Mouse (Mus musculus) kidney, postnatal 0 days (tissue): ENCODE data around the gene Tnip1. TPM values are rescaled to one million over a fixed set of nuclear protein-coding genes. Genes with fewer than 3 reads are reported as not detected.
A peak's percentile ranks its signal among the peaks of the same experiment; 100 is the strongest.

Experiments used
- ATAC-seq: fragments of 200-750 bp; cut with Nextera tagmentation; replicated peaks from 2 replicates; pipeline ENCODE4 v1.8.0; 2017; ENCODE audit warnings: low read depth, moderate number of reproducible peaks, moderate TSS enrichment, moderate library complexity; ENCODE audit not compliant: low FRiP score
- DNase-seq: peaks from one replicate; pipeline ENCODE4 v3.0.0-alpha.2; 2016; ENCODE audit warnings: low spot score
- H3K27ac ChIP-seq: fragments of 300-500 bp; sonication (generic); 2 replicates; pipeline ENCODE4 v1.5.1; 2014; ENCODE audit warnings: mild to moderate bottlenecking
- H3K27me3 ChIP-seq: fragments of 300-500 bp; sonication (generic); 2 replicates; pipeline ENCODE4 v1.6.1; 2014; ENCODE audit warnings: low read length, mixed read lengths; ENCODE audit not compliant: insufficient read depth
- H3K36me3 ChIP-seq: fragments of 300-500 bp; sonication (generic); 2 replicates; pipeline ENCODE4 v1.6.1; 2014; ENCODE audit warnings: low read length, mixed read lengths; ENCODE audit not compliant: insufficient read depth
- H3K4me1 ChIP-seq: fragments of 300-500 bp; sonication (generic); replicated peaks from 2 replicates; pipeline ENCODE4 v1.6.1; 2014; ENCODE audit warnings: antibody characterized with exemption, low read length, mixed read lengths; ENCODE audit not compliant: insufficient read depth
- H3K4me2 ChIP-seq: fragments of 300-500 bp; sonication (generic); 2 replicates; pipeline ENCODE4 v1.6.1; 2014; ENCODE audit warnings: mild to moderate bottlenecking, low read length, moderate library complexity, mixed read lengths
- H3K4me3 ChIP-seq: fragments of 300-500 bp; sonication (generic); replicated peaks from 2 replicates; pipeline ENCODE4 v1.5.1; 2014; ENCODE audit warnings: low read depth, low read length
- H3K9ac ChIP-seq: fragments of 300-500 bp; sonication (generic); 2 replicates; pipeline ENCODE4 v1.6.1; 2014; ENCODE audit warnings: low read depth, low read length
- H3K9me3 ChIP-seq: fragments of 300-500 bp; sonication (generic); replicated peaks from 2 replicates; pipeline ENCODE4 v1.6.1; 2016; ENCODE audit warnings: low read length, inconsistent platforms, mixed read lengths
- CTCF ChIP-seq: IDR thresholded peaks from 2 replicates; pipeline ENCODE4 v1.5.1; 2016; ENCODE audit warnings: antibody characterized with exemption, low read depth, mild to moderate bottlenecking, moderate library complexity
- WGBS: fragments of 180-500 bp; shearing (Covaris S2); extraction: QIAGEN DNeasy Blood & Tissue Kit; methylation state at CpG from one replicate; pipeline ENCODE4 v1.1.7; 2014; 5-methylcytosine and 5-hydroxymethylcytosine counted together
- polyA plus RNA-seq: library from polyadenylated mRNA; unstranded; fragments of >200 nt; fragmentation: Nextera tagmentation; extraction: Ambion mirVana; gene quantifications from 2 replicates; pipeline ENCODE4 v1.2.1, GENCODE M21; 2015

Gene Tnip1
- polyA plus RNA-seq, 1 experiment from 2014 or later: 17.5 TPM

DNA sequence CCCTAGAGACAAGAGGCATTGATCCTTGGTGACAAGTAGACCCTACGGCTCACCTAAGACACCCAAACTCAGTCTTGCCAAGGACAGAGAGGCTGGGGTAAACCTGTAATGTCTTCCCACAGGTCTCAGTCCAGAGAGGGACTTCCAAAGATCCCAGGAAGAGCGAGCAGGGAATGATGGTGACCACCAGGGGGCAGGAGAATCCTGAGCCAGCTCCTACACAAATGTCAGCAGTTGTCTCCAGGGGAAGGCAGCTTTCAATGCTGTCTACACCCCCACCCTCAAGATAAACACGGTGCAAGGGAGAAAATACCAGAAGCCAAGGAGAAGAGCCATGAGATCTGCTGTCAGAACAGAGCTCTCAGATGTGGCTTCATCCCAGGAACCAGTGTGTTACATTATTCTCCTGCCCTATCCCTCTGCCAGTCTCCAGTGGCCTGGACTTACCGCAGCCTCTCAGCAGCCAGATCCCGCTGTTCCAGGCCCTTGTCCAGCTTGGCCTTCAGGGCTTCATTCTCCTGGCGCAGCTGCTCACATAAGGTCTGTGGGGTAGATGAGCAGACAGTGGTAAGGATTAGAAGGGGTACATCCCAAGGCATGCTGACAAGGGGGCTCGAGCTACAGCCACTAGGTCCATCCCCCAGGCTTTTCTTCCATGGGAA, 32.3 kb downstream of the Tnip1 start:
- TF ChIP-seq CTCF: peak; percentile 88
- Histone ChIP-seq H3K9me3 (no peaks in the 10 kb centered on the region), H3K4me1 (no peaks in the 10 kb centered on the region), H3K4me3 (no peak overlapping the region), H3K9ac (no peak overlapping the region), H3K27me3 (no peaks in the 10 kb centered on the region), H3K27ac (no peak overlapping the region), H3K36me3 (peaks cover 44% of the 10 kb centered on the region), H3K4me2 (no peak overlapping the region)
- peak; percentile 74 for DNase-seq
- no peak for ATAC-seq
- 70% methylated on average over 7 of the region's 7 CpGs for WGBS

DNA sequence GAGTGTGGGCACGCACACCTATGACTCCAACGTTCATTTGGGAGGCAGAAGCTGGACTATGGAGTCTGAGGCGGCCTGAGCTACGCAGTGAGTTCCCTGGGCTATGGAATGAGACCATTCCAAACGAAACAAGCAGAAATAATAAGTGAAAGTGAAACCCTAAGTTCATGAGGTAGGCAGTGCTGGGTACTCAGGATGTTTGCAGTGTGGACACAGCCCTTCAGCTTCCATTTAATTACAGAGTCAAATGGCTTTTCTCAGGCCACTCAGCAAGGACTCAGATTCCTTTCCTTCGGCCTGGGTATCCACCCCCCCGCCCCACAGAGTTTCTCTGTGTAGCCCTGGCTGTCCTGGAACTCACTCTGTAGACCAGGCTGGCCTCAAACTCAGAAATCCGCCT, 33.0 kb downstream of the Tnip1 start:
- Histone ChIP-seq H3K9me3 (no peaks in the 10 kb centered on the region), H3K4me2 (no peak overlapping the region), H3K9ac (no peak overlapping the region), H3K4me3 (no peak overlapping the region), H3K4me1 (no peaks in the 10 kb centered on the region), H3K27me3 (no peaks in the 10 kb centered on the region), H3K36me3 (peaks cover 47% of the 10 kb centered on the region), H3K27ac (no peak overlapping the region)
- no peak for DNase-seq
- no peak for TF ChIP-seq CTCF
- WGBS: 89% methylated on average over 8 of the region's 8 CpGs
- no peak for ATAC-seq

DNA sequence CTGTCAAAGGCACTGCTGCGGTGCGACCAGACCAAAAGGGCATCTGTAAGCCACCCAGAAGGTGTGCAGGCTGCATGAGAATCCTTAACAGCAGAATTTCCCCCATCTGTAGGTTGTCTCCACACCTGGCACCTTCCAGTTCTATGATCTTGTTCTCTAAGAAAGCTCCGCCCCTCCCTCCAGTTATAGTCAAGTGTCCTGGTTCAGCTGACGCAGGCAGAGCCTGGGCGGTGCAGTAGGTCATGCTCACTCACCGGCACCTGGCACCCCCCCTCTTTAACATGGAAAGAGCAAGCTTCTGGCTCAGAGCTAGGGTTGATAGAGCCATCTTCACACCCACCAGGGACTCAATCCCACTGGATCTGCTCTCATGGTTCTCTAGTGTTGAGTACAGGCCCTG, 33.4 kb downstream of the Tnip1 start:
- Histone ChIP-seq H3K4me3 (no peak overlapping the region), H3K4me2 (no peak overlapping the region), H3K9me3 (no peaks in the 10 kb centered on the region), H3K27ac (no peak overlapping the region), H3K4me1 (no peaks in the 10 kb centered on the region), H3K27me3 (no peaks in the 10 kb centered on the region), H3K9ac (no peak overlapping the region), H3K36me3 (peaks cover 47% of the 10 kb centered on the region)
- WGBS: 91% methylated on average over 6 of the region's 6 CpGs
- no peak for DNase-seq
- TF ChIP-seq CTCF: no peak
- no peak for ATAC-seq

DNA sequence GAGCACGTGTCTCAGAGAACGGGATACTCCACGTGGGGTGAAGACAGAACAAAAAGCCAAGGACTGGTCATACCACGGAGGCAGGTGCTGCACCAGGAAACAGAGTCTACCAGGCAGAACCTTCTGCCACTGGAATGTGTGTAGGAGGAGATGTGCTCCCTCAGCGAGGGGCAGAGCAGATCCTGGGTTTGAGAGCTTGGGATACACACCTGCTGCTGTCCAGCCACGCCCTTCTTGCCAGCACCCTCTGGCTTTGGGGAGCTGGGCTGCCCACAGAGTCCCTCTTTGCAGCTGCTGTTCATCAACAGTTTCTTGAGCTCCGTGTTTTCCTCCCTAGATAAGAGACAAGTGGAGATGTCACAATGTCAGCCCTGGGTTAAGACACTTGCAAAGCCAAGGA, 33.8 kb downstream of the Tnip1 start:
- Histone ChIP-seq H3K27ac (no peak overlapping the region), H3K9me3 (no peaks in the 10 kb centered on the region), H3K4me3 (no peak overlapping the region), H3K4me2 (no peak overlapping the region), H3K9ac (no peak overlapping the region), H3K36me3 (peaks cover 47% of the 10 kb centered on the region; the same call in 1 of the 2 replicates), H3K27me3 (no peaks in the 10 kb centered on the region), H3K4me1 (no peaks in the 10 kb centered on the region)
- no peak for DNase-seq
- no peak for ATAC-seq
- 64% methylated on average over 7 of the region's 7 CpGs for WGBS
- TF ChIP-seq CTCF: no peak

DNA sequence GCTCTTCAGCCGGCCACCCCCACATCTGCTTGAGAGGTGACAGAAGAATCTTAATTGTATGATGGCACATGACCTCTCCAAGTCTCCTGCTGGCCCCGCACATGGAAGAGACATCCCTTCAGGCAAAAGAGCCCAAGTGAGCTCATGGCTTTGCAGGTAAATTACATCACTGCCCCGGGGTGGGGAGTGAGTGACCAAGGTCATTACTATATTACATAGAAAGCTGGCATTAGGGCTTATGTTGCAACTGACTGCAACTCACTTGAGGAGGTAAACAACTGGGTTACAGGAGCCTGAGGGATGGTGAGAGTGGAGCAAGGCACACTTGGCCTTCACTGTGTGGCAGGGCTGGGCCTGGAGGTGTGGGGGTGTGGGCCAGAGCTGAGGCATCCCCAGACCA, 34.5 kb downstream of the Tnip1 start:
- Histone ChIP-seq H3K4me3 (no peak overlapping the region), H3K4me1 (no peaks in the 10 kb centered on the region), H3K9me3 (no peaks in the 10 kb centered on the region), H3K27ac (no peak overlapping the region), H3K4me2 (no peak overlapping the region), H3K9ac (no peak overlapping the region), H3K36me3 (peaks cover 41% of the 10 kb centered on the region; the same call in 1 of the 2 replicates), H3K27me3 (no peaks in the 10 kb centered on the region)
- no peak for TF ChIP-seq CTCF
- ATAC-seq (no peak), DNase-seq (no peak)
- WGBS: 88% methylated on average over 3 of the region's 3 CpGs

DNA sequence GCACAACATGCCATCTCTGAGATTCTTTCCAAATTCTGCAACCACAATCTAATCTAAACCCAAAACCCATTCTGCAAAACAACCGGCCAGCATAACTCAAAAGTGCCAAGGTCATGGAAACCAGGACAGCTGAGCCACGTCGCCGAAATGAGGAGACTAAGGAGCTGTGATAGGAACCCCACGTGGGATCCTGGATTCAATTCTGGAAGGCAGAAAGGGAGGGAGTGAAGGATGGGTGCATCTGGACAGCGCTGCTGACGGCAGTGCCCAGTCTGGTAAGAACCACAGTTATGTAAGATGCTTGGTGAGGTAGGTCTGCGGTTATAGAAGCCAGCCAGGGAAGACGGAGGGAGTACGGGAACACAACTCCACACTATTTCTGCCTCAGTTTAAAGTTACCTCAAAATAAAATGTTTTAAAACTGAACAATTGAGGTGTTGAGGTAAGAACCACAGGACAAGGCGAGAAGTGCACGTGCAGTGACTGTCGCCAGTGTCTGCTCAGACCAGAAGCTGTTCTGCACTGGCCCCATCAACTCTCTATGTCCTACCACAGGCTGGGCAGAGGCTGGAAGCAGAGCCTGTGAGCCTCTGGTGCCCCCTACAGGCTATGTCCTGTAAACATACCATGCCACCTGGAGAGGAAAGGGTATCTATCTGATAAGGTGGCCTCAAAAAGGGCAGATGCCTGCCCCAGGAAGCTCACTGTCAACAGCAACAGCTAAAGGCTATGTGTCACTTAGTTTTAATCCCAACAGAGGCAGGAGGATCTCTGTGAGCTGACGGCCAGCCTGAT, 35.2 kb downstream of the Tnip1 start:
- Histone ChIP-seq H3K27ac (no peak overlapping the region), H3K4me2 (no peak overlapping the region), H3K4me1 (no peaks in the 10 kb centered on the region), H3K36me3 (peaks cover 41% of the 10 kb centered on the region; the same call in 1 of the 2 replicates), H3K9ac (no peak overlapping the region), H3K4me3 (no peak overlapping the region), H3K27me3 (no peaks in the 10 kb centered on the region), H3K9me3 (no peaks in the 10 kb centered on the region)
- peak; percentile 81 for DNase-seq
- TF ChIP-seq CTCF: peak; percentile 92
- WGBS: 71% methylated on average over 14 of the region's 14 CpGs
- peak; percentile 61; the same call in 1 of the 2 replicates for ATAC-seq
